Mouse (Mus musculus): ENCODE measurements around the gene Pdgfa. TPM values are rescaled to one million over a fixed set of nuclear protein-coding genes. Genes with fewer than 3 reads are reported as not detected.

Gene Pdgfa
- 51.5 and 53.3 TPM in 2 replicates for polyA plus RNA-seq (2014; fragmentation: Nextera tagmentation; extraction: Ambion mirVana)

- Histone ChIP-seq H3K4me2 (ENCODE audit: low read length) (peak within 1 kb of the TSS; percentile 75), H3K9me3 (ENCODE audit: control insufficient read depth, low read length) (peaks cover 3% of the 10 kb centered on the region; the same call in 1 of the 2 replicates), H3K36me3 (ENCODE audit: control insufficient read depth, insufficient read depth, low read length) (no peaks in the 10 kb centered on the region), H3K27ac (replicated peaks in 1 of 2; ENCODE audit: control insufficient read depth in 1 of 2, insufficient read depth in 1 of 2, low read depth in 2 of 2, low read length in 2 of 2) (peak within 1 kb of the TSS; percentile 95 to 96), H3K9ac (ENCODE audit: low read length) (peak within 1 kb of the TSS; percentile 93), H3K4me3 (ENCODE audit: control insufficient read depth in 1 of 2, insufficient read depth in 1 of 2, low read depth in 1 of 2, low read length in 2 of 2) (peak within 1 kb of the TSS; percentile 86 to 87), H3K27me3 (ENCODE audit: control insufficient read depth, insufficient read depth, low read length) (peaks cover 32% of the 10 kb centered on the region), H3K4me1 (ENCODE audit: control insufficient read depth in 2 of 2, insufficient read depth in 2 of 2, low read length in 2 of 2) (peaks cover 37 to 49% of the 10 kb centered on the region in 2 experiments)
- ATAC-seq (ENCODE audit: insufficient number of reproducible peaks, insufficient read depth, low FRiP score, low read depth): peak; percentile 24; the same call in 1 of the 2 replicates
- 2% methylated on average over 48 of the region's 48 CpGs for WGBS
Observed at GRCm38 (mm10) chr5:138997171-138997788, at the start of gene Pdgfa. Pdgfa (minus strand) TSS chr5:138997370.

DNA sequence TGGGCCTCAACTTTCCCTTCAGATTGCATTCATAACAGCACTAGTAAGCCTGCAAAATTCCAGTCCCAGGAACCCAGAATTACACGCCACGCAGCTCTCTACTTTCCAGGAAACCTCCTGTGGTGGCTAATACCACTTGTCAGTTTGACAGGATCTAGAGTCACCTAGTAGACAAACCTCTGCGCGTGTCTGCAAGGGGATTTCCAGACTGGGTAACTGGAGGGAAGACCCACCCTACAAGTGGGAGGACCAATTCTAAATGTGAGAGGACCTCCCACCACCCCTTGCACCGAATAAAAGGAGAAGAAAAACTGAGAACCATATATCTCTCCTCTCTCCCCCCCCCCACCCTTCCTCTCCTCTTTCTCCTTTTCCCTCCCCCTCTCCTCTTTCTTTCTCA lies 49.5 kb upstream of the Pdgfa start:
- no peaks in the 10 kb centered on the region for H3K9me3 ChIP-seq (ENCODE audit: control insufficient read depth, low read length)
- H3K4me1 ChIP-seq (ENCODE audit: control insufficient read depth in 2 of 2, insufficient read depth in 2 of 2, low read length in 2 of 2): peaks cover 7 to 15% of the 10 kb centered on the region in 2 experiments; a peak in 3 of 4 replicates
- no peak overlapping the region for H3K9ac ChIP-seq (ENCODE audit: low read length)
- no peak overlapping the region for H3K27ac ChIP-seq (replicated peaks in 1 of 2; ENCODE audit: control insufficient read depth in 1 of 2, insufficient read depth in 1 of 2, low read depth in 2 of 2, low read length in 2 of 2)
- no peak overlapping the region for H3K4me2 ChIP-seq (ENCODE audit: low read length)
- H3K27me3 ChIP-seq (ENCODE audit: control insufficient read depth, insufficient read depth, low read length): no peaks in the 10 kb centered on the region
- 56% methylated on average over 5 of the region's 5 CpGs for WGBS
- ATAC-seq (ENCODE audit: insufficient number of reproducible peaks, insufficient read depth, low FRiP score, low read depth): no peak
- no peaks in the 10 kb centered on the region for H3K36me3 ChIP-seq (ENCODE audit: control insufficient read depth, insufficient read depth, low read length)
- no peak overlapping the region for H3K4me3 ChIP-seq (ENCODE audit: control insufficient read depth in 1 of 2, insufficient read depth in 1 of 2, low read depth in 1 of 2, low read length in 2 of 2)

GRCm38 (mm10) chr5:139043546-139043945 lies 46.4 kb upstream of the Pdgfa start:
- WGBS: 29% methylated on average over 4 of the region's 4 CpGs
- ATAC-seq (ENCODE audit: insufficient number of reproducible peaks, insufficient read depth, low FRiP score, low read depth): no peak

DNA sequence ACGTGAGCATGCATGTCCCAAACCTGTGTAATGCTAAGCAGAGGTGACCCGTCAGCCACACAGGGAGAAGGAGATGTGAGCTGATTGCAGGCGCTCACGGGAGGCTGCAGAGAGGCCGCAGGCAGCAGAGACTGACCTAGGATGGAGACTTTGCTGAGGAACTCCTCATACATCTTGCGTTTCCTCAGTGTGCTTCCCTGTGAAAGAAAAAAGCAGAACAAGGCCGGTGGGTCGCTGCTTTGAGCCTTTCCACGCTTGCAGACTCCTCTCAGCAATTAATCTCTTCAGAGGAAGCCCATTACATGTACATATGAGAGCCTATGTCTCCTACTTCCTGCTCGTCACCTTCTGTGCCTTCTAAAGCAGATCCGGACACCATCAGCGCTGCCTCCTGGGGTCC lies 45.1 kb upstream of the Pdgfa start:
- Histone ChIP-seq H3K4me3 (ENCODE audit: control insufficient read depth in 1 of 2, insufficient read depth in 1 of 2, low read depth in 1 of 2, low read length in 2 of 2) (no peak overlapping the region), H3K27me3 (ENCODE audit: control insufficient read depth, insufficient read depth, low read length) (no peaks in the 10 kb centered on the region), H3K9me3 (ENCODE audit: control insufficient read depth, low read length) (no peaks in the 10 kb centered on the region), H3K4me2 (ENCODE audit: low read length) (no peak overlapping the region), H3K4me1 (ENCODE audit: control insufficient read depth in 2 of 2, insufficient read depth in 2 of 2, low read length in 2 of 2) (peaks cover 7 to 15% of the 10 kb centered on the region in 2 experiments; a peak in 3 of 4 replicates), H3K36me3 (ENCODE audit: control insufficient read depth, insufficient read depth, low read length) (no peaks in the 10 kb centered on the region), H3K9ac (ENCODE audit: low read length) (no peak overlapping the region), H3K27ac (replicated peaks in 1 of 2; ENCODE audit: control insufficient read depth in 1 of 2, insufficient read depth in 1 of 2, low read depth in 2 of 2, low read length in 2 of 2) (no peak overlapping the region)
- WGBS: 74% methylated on average over 12 of the region's 12 CpGs
- no peak for ATAC-seq (ENCODE audit: insufficient number of reproducible peaks, insufficient read depth, low FRiP score, low read depth)

More at GRCm38 (mm10) chr5:139043546-139043945, 46.4 kb upstream of the Pdgfa start:
- Histone ChIP-seq H3K27me3 (ENCODE audit: control insufficient read depth, insufficient read depth, low read length) (no peaks in the 10 kb centered on the region), H3K9me3 (ENCODE audit: control insufficient read depth, low read length) (no peaks in the 10 kb centered on the region), H3K4me1 (ENCODE audit: control insufficient read depth in 2 of 2, insufficient read depth in 2 of 2, low read length in 2 of 2) (peaks cover 7 to 15% of the 10 kb centered on the region in 2 experiments; a peak in 3 of 4 replicates), H3K9ac (ENCODE audit: low read length) (no peak overlapping the region), H3K4me2 (ENCODE audit: low read length) (no peak overlapping the region), H3K36me3 (ENCODE audit: control insufficient read depth, insufficient read depth, low read length) (no peaks in the 10 kb centered on the region), H3K27ac (replicated peaks in 1 of 2; ENCODE audit: control insufficient read depth in 1 of 2, insufficient read depth in 1 of 2, low read depth in 2 of 2, low read length in 2 of 2) (no peak overlapping the region), H3K4me3 (ENCODE audit: control insufficient read depth in 1 of 2, insufficient read depth in 1 of 2, low read depth in 1 of 2, low read length in 2 of 2) (no peak overlapping the region)

DNA sequence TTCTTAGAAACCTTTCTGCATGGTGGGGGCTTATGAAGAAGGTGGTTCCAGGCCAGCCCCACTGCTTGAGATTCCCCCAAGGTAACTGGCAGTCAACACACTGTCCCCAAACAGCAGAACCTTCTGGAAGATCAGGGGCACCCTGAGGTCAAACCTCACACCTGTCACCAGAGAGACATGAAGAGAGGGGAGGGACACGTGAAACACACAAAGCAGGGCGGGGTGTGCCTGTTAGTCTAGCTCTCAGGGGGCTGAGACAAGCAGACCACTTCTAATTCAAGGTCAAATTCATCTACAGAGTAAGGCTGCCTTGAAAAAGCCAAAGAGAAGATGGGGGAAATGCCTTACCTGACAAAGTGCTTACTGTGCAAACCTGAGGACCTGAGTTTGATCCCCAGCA lies 38.0 kb upstream of the Pdgfa start:
- H3K4me1 ChIP-seq (ENCODE audit: control insufficient read depth in 2 of 2, insufficient read depth in 2 of 2, low read length in 2 of 2): peaks cover 8 to 10% of the 10 kb centered on the region in 2 experiments
- no peak overlapping the region for H3K27ac ChIP-seq (replicated peaks in 1 of 2; ENCODE audit: control insufficient read depth in 1 of 2, insufficient read depth in 1 of 2, low read depth in 2 of 2, low read length in 2 of 2)
- no peak overlapping the region for H3K9ac ChIP-seq (ENCODE audit: low read length)
- WGBS: 58% methylated on average over 2 of the region's 2 CpGs
- no peak overlapping the region for H3K4me2 ChIP-seq (ENCODE audit: low read length)
- H3K9me3 ChIP-seq (ENCODE audit: control insufficient read depth, low read length): no peaks in the 10 kb centered on the region
- no peak for ATAC-seq (ENCODE audit: insufficient number of reproducible peaks, insufficient read depth, low FRiP score, low read depth)
- H3K27me3 ChIP-seq (ENCODE audit: control insufficient read depth, insufficient read depth, low read length): no peaks in the 10 kb centered on the region
- H3K36me3 ChIP-seq (ENCODE audit: control insufficient read depth, insufficient read depth, low read length): no peaks in the 10 kb centered on the region
- H3K4me3 ChIP-seq (ENCODE audit: control insufficient read depth in 1 of 2, insufficient read depth in 1 of 2, low read depth in 1 of 2, low read length in 2 of 2): no peak overlapping the region

- Histone ChIP-seq H3K9me3 (ENCODE audit: control insufficient read depth, low read length) (no peaks in the 10 kb centered on the region), H3K27ac (replicated peaks in 1 of 2; ENCODE audit: control insufficient read depth in 1 of 2, insufficient read depth in 1 of 2, low read depth in 2 of 2, low read length in 2 of 2) (no peak overlapping the region), H3K36me3 (ENCODE audit: control insufficient read depth, insufficient read depth, low read length) (no peaks in the 10 kb centered on the region), H3K4me2 (ENCODE audit: low read length) (no peak overlapping the region), H3K27me3 (ENCODE audit: control insufficient read depth, insufficient read depth, low read length) (no peaks in the 10 kb centered on the region), H3K4me1 (ENCODE audit: control insufficient read depth in 2 of 2, insufficient read depth in 2 of 2, low read length in 2 of 2) (peaks cover 8 to 10% of the 10 kb centered on the region in 2 experiments), H3K4me3 (ENCODE audit: control insufficient read depth in 1 of 2, insufficient read depth in 1 of 2, low read depth in 1 of 2, low read length in 2 of 2) (no peak overlapping the region), H3K9ac (ENCODE audit: low read length) (no peak overlapping the region)
- no peak for ATAC-seq (ENCODE audit: insufficient number of reproducible peaks, insufficient read depth, low FRiP score, low read depth)
- 72% methylated on average over 6 of the region's 6 CpGs for WGBS
Observed at GRCm38 (mm10) chr5:139034746-139035145, 37.6 kb upstream of the Pdgfa start.

GRCm38 (mm10) chr5:139033406-139034317 lies 36.5 kb upstream of the Pdgfa start:
- H3K9ac ChIP-seq (ENCODE audit: low read length): no peak overlapping the region
- ATAC-seq (ENCODE audit: insufficient number of reproducible peaks, insufficient read depth, low FRiP score, low read depth): no peak
- H3K4me3 ChIP-seq (ENCODE audit: control insufficient read depth in 1 of 2, insufficient read depth in 1 of 2, low read depth in 1 of 2, low read length in 2 of 2): no peak overlapping the region
- H3K9me3 ChIP-seq (ENCODE audit: control insufficient read depth, low read length): no peaks in the 10 kb centered on the region
- H3K4me1 ChIP-seq (ENCODE audit: control insufficient read depth in 2 of 2, insufficient read depth in 2 of 2, low read length in 2 of 2): peaks cover 8 to 10% of the 10 kb centered on the region in 2 experiments
- no peak overlapping the region for H3K4me2 ChIP-seq (ENCODE audit: low read length)
- H3K27ac ChIP-seq (replicated peaks in 1 of 2; ENCODE audit: control insufficient read depth in 1 of 2, insufficient read depth in 1 of 2, low read depth in 2 of 2, low read length in 2 of 2): no peak overlapping the region
- no peaks in the 10 kb centered on the region for H3K36me3 ChIP-seq (ENCODE audit: control insufficient read depth, insufficient read depth, low read length)
- H3K27me3 ChIP-seq (ENCODE audit: control insufficient read depth, insufficient read depth, low read length): no peaks in the 10 kb centered on the region
- WGBS: 45% methylated on average over 14 of the region's 14 CpGs

Measured in heart, embryonic 14.5 days (tissue).